Mouse (Mus musculus) cerebellum, adult 2 months (tissue): Measurements from ENCODE around the gene Creg1.

Source experiments
- CTCF ChIP-seq: fragments of 200-500 bp; IDR thresholded peaks from 2 replicates; pipeline ENCODE4 v1.5.1; 2011; ENCODE audit warnings: low read depth, mild to moderate bottlenecking, control low read depth, low read length, moderate library complexity, borderline replicate concordance; ENCODE audit not compliant: insufficient read depth
- POLR2A ChIP-seq: fragments of 200-500 bp; IDR thresholded peaks from 2 replicates; pipeline ENCODE4 v1.6.1; 2011; ENCODE audit warnings: low read length, control low read depth, borderline replicate concordance; ENCODE audit not compliant: insufficient read depth

DNA sequence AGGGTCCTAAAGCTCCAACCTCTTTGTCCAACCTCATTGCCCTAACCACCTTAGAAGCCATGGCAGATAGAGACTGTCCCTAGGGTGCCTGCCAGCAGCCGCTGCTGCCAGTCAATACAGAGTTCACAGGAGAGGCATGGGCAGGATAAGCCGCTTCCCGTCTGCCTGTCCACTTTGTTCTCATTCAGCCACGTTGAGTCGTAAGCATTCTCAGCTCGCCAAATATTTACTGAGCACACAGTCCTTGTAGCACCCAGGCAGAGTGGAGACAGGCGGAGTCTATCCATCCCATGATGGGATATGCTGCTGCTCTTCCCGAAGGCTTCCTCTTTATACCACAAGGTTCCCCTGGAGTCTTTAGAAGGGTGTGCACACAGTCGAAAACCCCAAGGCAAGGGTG lies 53.7 kb downstream of the Creg1 start:
- no peak for TF ChIP-seq CTCF
- TF ChIP-seq POLR2A = no peak
